Mouse (Mus musculus): Measurements from ENCODE around the gene Nupl1. TPM values are rescaled to one million over a fixed set of nuclear protein-coding genes. Genes with fewer than 3 reads are reported as not detected.
A peak's percentile ranks its signal among the peaks of the same experiment; 100 is the strongest.

Gene Nupl1
- total and polyA plus RNA-seq, 3 experiments: not detected

GRCm38 (mm10) chr14:60269333-60269732 is 18.1 kb upstream of the Nupl1 start (continued):
- TF ChIP-seq UBTF (IDR thresholded peaks at IDR 0.05; ENCODE audit: low read depth, low read length): no peak
- no peak for TF ChIP-seq SMC3 (IDR thresholded peaks at IDR 0.05; ENCODE audit: low read depth, low read length)
- TF ChIP-seq TBP (conservative IDR thresholded peaks at IDR 0.05; ENCODE audit: low read depth, low read length): 0 out of 2 replicates have a peak, but pooled peaks have one; percentile 32
- no peak for TF ChIP-seq ZC3H11A (IDR thresholded peaks at IDR 0.05; ENCODE audit: low read depth, low read length)
- no peak; the same call in 1 of the 2 replicates for TF ChIP-seq ZMIZ1 (IDR thresholded peaks at IDR 0.05; ENCODE audit: low read depth, low read length)
- peak; percentile 64 for TF ChIP-seq NELFE (IDR thresholded peaks at IDR 0.05; ENCODE audit: low read depth, low read length)
- TF ChIP-seq MXI1 (IDR thresholded peaks at IDR 0.05; ENCODE audit: low read depth, low read length): no peak
- TF ChIP-seq IRF4 (IDR thresholded peaks at IDR 0.05; ENCODE audit: low read depth, low read length): no peak
- peak; percentile 33; the same call in 1 of the 2 replicates for TF ChIP-seq JUN (IDR thresholded peaks at IDR 0.05; ENCODE audit: insufficient read depth, low read depth, low read length)
- TF ChIP-seq JUND (conservative IDR thresholded peaks at IDR 0.05; ENCODE audit: low read depth, low read length): 0 out of 2 replicates have a peak, but pooled peaks have one; percentile 12
- no peak for TF ChIP-seq ETS1 (conservative IDR thresholded peaks at IDR 0.05; ENCODE audit: low read depth, low read length)
- peak; percentile 77 for TF ChIP-seq NRF1 (IDR thresholded peaks at IDR 0.05; ENCODE audit: low read depth, low read length)
- TF ChIP-seq CHD1 (IDR thresholded peaks at IDR 0.05; ENCODE audit: low read depth, low read length): no peak
- no peak for TF ChIP-seq POLR2AphosphoS2 (IDR thresholded peaks at IDR 0.05; ENCODE audit: low read depth, low read length)

GRCm38 (mm10) chr14:60264990-60265876 is 14.0 kb upstream of the Nupl1 start, which contains the start of gene Mtmr6:
Mtmr6 (plus strand) TSS chr14:60265228.
- Histone ChIP-seq H3K79me2 (replicated peaks; ENCODE audit: control insufficient read depth, extremely low read depth, insufficient read depth, poor library complexity, severe bottlenecking) (peaks cover 10% of the 10 kb centered on the region), H3K4me1 (ENCODE audit: control insufficient read depth in 1 of 2, insufficient read depth in 2 of 2) (peaks cover 3 to 34% of the 10 kb centered on the region in 2 experiments; a peak in 2 of 4 replicates), H3K36me3 (replicated peaks in 1 of 2; ENCODE audit: control insufficient read depth in 1 of 2, insufficient read depth in 1 of 2, low read length in 1 of 2) (no peaks in the 10 kb centered on the region), H3K27ac (ENCODE audit: insufficient read depth, low read depth) (no peak within 1 kb of the TSS), H3K27me3 (replicated peaks) (no peaks in the 10 kb centered on the region), H3K4me3 (replicated peaks in 1 of 3; ENCODE audit: low read depth in 2 of 3, low read length in 2 of 3, poor library complexity in 1 of 3) (peak within 1 kb of the TSS; percentile 68 to 92 (median 77)), H3K9me3 (replicated peaks; ENCODE audit: low read length) (no peaks in the 10 kb centered on the region), H3K9ac (ENCODE audit: insufficient read depth, low read depth) (peak within 1 kb of the TSS; percentile 62), H3K4me2 (ENCODE audit: insufficient read depth, low read depth, poor library complexity, severe bottlenecking) (peak within 1 kb of the TSS; percentile 83; the same call in 1 of the 2 replicates)
- DNase-seq (ENCODE audit: extremely low read depth): peak; percentile 99
- in situ Hi-C loops (cut with MboI; ENCODE audit: low pct_ligation_motif_present, low pct_unique_long_range_greater_than_20kb, low sequenced_read_pairs) (loop anchor here (25.0 kb wide), 1 partner anchor 472 kb away; no protein-coding TSS in a partner anchor), dilution Hi-C loops (cut with MboI; ENCODE audit: extremely low pct_ligation_motif_present, extremely low pct_unique_long_range_greater_than_20kb, low sequenced_read_pairs) (no loop called here)
- TF ChIP-seq RAD21 (IDR thresholded peaks at IDR 0.05; ENCODE audit: low read depth, low read length): no peak
- TF ChIP-seq HCFC1 (IDR thresholded peaks at IDR 0.05; ENCODE audit: low read depth, low read length): peak; percentile 86
- TF ChIP-seq ZKSCAN1 (IDR thresholded peaks at IDR 0.05; ENCODE audit: borderline replicate concordance, low read depth, low read length): no peak
- peak; percentile 68 for TF ChIP-seq TCF12 (IDR thresholded peaks at IDR 0.05; ENCODE audit: low read depth, low read length)
- peak; percentile 93 for TF ChIP-seq GABPA (IDR thresholded peaks at IDR 0.05; ENCODE audit: insufficient replicate concordance, low read depth, low read length)
- TF ChIP-seq POLR2A (IDR thresholded peaks at IDR 0.05; ENCODE audit: low read depth, low read length): peak; percentile 77
- peak; percentile 98 for TF ChIP-seq ELF1 (IDR thresholded peaks at IDR 0.05; ENCODE audit: low read depth, low read length)
- TF ChIP-seq ETS1 (conservative IDR thresholded peaks at IDR 0.05; ENCODE audit: low read depth, low read length): peak; percentile 58; the same call in 1 of the 2 replicates
- TF ChIP-seq USF1 (IDR thresholded peaks at IDR 0.05; ENCODE audit: low read depth, low read length): no peak
- peak; percentile 96 for TF ChIP-seq SIN3A (IDR thresholded peaks at IDR 0.05; ENCODE audit: low read length)
- TF ChIP-seq MAZ (IDR thresholded peaks at IDR 0.05; ENCODE audit: low read depth, low read length): 0 out of 2 replicates have a peak, but pooled peaks have one; percentile 44
- peak; percentile 95 for TF ChIP-seq MYC (IDR thresholded peaks at IDR 0.05; ENCODE audit: low read depth, low read length)
- TF ChIP-seq BHLHE40 (IDR thresholded peaks at IDR 0.05; ENCODE audit: low read depth, low read length): no peak
- no peak for TF ChIP-seq JUN (IDR thresholded peaks at IDR 0.05; ENCODE audit: insufficient read depth, low read depth, low read length)
- TF ChIP-seq MEF2A (IDR thresholded peaks at IDR 0.05; ENCODE audit: borderline replicate concordance, low read depth, low read length): 0 out of 2 replicates have a peak, but pooled peaks have one; percentile 12
- peak; percentile 69 for TF ChIP-seq TBP (conservative IDR thresholded peaks at IDR 0.05; ENCODE audit: low read depth, low read length)
- no peak; the same call in 1 of the 2 replicates for TF ChIP-seq IRF4 (IDR thresholded peaks at IDR 0.05; ENCODE audit: low read depth, low read length)
- no peak for TF ChIP-seq ZC3H11A (IDR thresholded peaks at IDR 0.05; ENCODE audit: low read depth, low read length)
- peak; percentile 69 for TF ChIP-seq MXI1 (IDR thresholded peaks at IDR 0.05; ENCODE audit: low read depth, low read length)
- peak; percentile 88 to 91 for TF ChIP-seq CTCF (conservative IDR thresholded peaks at IDR 0.05 in 1 of 2, IDR thresholded peaks at IDR 0.05 in 1 of 2; ENCODE audit: low read depth in 2 of 2, low read length in 2 of 2)
- TF ChIP-seq EP300 (IDR thresholded peaks at IDR 0.05; ENCODE audit: low read length): no peak
- peak; percentile 72 for TF ChIP-seq NELFE (IDR thresholded peaks at IDR 0.05; ENCODE audit: low read depth, low read length)
- TF ChIP-seq MAX (IDR thresholded peaks at IDR 0.05; ENCODE audit: low read length): peak; percentile 86
- TF ChIP-seq PAX5 (IDR thresholded peaks at IDR 0.05; ENCODE audit: low read length): no peak
- TF ChIP-seq NRF1 (IDR thresholded peaks at IDR 0.05; ENCODE audit: low read depth, low read length): peak; percentile 91
